Mouse (Mus musculus) myocyte (in vitro differentiated cells): ENCODE results near the gene Fth1.

Source experiments
- E2F4 ChIP-seq: IDR thresholded peaks from one replicate; pipeline ENCODE4 v1.6.1; 2011; ENCODE audit warnings: mild to moderate bottlenecking, control low read depth, moderate library complexity; ENCODE audit not compliant: insufficient read depth
- MAX ChIP-seq: IDR thresholded peaks from one replicate; pipeline ENCODE4 v1.6.1; 2011; ENCODE audit warnings: low read depth, mild to moderate bottlenecking, control low read depth
- MYOG ChIP-seq, 3 experiments: IDR thresholded peaks; one replicate each; pipeline ENCODE4 v1.6.1; 2011; ENCODE audit warnings: control low read depth in 2 of 3, low read depth in 2 of 3, mild to moderate bottlenecking in 2 of 3; ENCODE audit not compliant: insufficient read length in 2 of 3, control insufficient read depth in 1 of 3, insufficient read depth in 1 of 3
- POLR2A ChIP-seq: IDR thresholded peaks from one replicate; pipeline ENCODE4 v1.6.1; 2011; ENCODE audit warnings: low read depth, mild to moderate bottlenecking, control low read depth, moderate library complexity; ENCODE audit not compliant: insufficient read length
- POLR2AphosphoS2 ChIP-seq: IDR thresholded peaks from one replicate; pipeline ENCODE4 v1.6.1; 2011; ENCODE audit warnings: low read depth, control low read depth; ENCODE audit not compliant: insufficient read length
- REST ChIP-seq: IDR thresholded peaks from one replicate; pipeline ENCODE4 v1.6.1; 2011; ENCODE audit warnings: mild to moderate bottlenecking, control low read depth, moderate library complexity; ENCODE audit not compliant: insufficient read depth, insufficient read length
- TCF3 ChIP-seq: IDR thresholded peaks from one replicate; pipeline ENCODE4 v1.6.1; 2011; ENCODE audit warnings: low read depth, control low read depth; ENCODE audit not compliant: insufficient read length
- USF1 ChIP-seq: IDR thresholded peaks from one replicate; pipeline ENCODE4 v1.6.1; 2011; ENCODE audit warnings: low read depth, mild to moderate bottlenecking, control low read depth, moderate library complexity

GRCm38 (mm10) chr19:10034356-10034755 is 54.0 kb downstream of the Fth1 start:
- TF ChIP-seq POLR2A = no peak
- no peak for TF ChIP-seq REST
- no peak for TF ChIP-seq MAX
- TF ChIP-seq POLR2AphosphoS2 = no peak
- no peak for TF ChIP-seq USF1
- TF ChIP-seq TCF3 = no peak
- no peak for TF ChIP-seq E2F4
- no peak for TF ChIP-seq MYOG (IDR thresholded peaks at IDR 0.05; ENCODE audit: control insufficient read depth in 1 of 3, insufficient read depth in 1 of 3, insufficient read length in 2 of 3, low read depth in 2 of 3)
